Mouse (Mus musculus): ENCODE measurements around the gene Snrpd3.
"Not testable (repeated sequence)": the region's sequence is repeated elsewhere in the genome, so short reads cannot be mapped to it uniquely, and the experiment has no call there.

DNA sequence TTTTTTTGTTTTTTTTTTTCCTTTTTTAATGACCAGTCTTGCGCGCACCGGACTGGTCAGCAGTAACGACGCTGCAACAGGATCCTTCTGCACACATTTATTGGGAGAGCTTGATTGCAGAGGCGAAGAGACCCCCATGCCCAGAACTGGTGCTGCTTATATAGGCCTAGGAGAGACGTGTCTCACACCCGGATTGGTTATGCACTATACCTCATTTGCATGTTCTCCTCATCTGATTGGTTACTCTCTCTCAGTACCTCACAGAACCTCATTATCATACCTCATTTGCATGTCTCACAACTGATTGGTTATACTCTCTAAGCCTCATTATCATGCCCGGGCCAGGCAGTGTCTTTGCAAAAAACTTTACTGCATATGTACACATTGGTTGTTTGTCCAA is 8.1 kb downstream of the Snrpd3 start:
- not testable (repeated sequence) for TF ChIP-seq POLR2A (IDR thresholded peaks at IDR 0.05; ENCODE audit: low read depth, low read length); CTCF (IDR thresholded peaks at IDR 0.05; ENCODE audit: extremely low read depth, insufficient read length, insufficient replicate concordance, low read depth, low read length)
